Mouse (Mus musculus) brain, embryonic 14.5 days (tissue): ENCODE results near the gene Dazap2.

Experiments used
- CTCF ChIP-seq: fragments of 200-500 bp; IDR thresholded peaks from 2 replicates; pipeline ENCODE4 v1.5.1; 2012; ENCODE audit warnings: inconsistent platforms, mild to moderate bottlenecking, moderate library complexity, borderline replicate concordance; ENCODE audit not compliant: insufficient read depth, insufficient read length; ENCODE audit errors: extremely low read depth
- POLR2A ChIP-seq: fragments of 200-500 bp; IDR thresholded peaks from 2 replicates; pipeline ENCODE4 v1.6.1; 2012; ENCODE audit warnings: mild to moderate bottlenecking, inconsistent platforms, borderline replicate concordance; ENCODE audit not compliant: poor library complexity, insufficient read depth, insufficient read length, severe bottlenecking; ENCODE audit errors: extremely low read depth

GRCm38 (mm10) chr15:100614218-100614995 is 742 bp upstream of the Dazap2 start:
- TF ChIP-seq CTCF: no peak
- TF ChIP-seq POLR2A: no peak
